Mouse (Mus musculus) stomach, postnatal 0 days (tissue): ENCODE data around the gene Podxl.

Experiments
- CTCF ChIP-seq: IDR thresholded peaks from 2 replicates; pipeline ENCODE4 v1.5.1; 2016; ENCODE audit warnings: antibody characterized with exemption, low read depth, mild to moderate bottlenecking, moderate library complexity
- EP300 ChIP-seq: optimal IDR thresholded peaks from 2 replicates; pipeline ENCODE3; 2016; ENCODE audit warnings: antibody characterized with exemption

GRCm38 (mm10) chr6:31592579-31593238 is 28.9 kb upstream of the Podxl start:
- TF ChIP-seq CTCF (no peak), EP300 (no peak)
